Mouse (Mus musculus): Measurements from ENCODE around the gene Ctnna2.

Ctnna2 gene

GRCm38 (mm10) chr6:77425746-77426145 is 553.8 kb downstream of the Ctnna2 start:
- DNase-seq (ENCODE audit: low spot score in 2 of 2) = no peak

DNA sequence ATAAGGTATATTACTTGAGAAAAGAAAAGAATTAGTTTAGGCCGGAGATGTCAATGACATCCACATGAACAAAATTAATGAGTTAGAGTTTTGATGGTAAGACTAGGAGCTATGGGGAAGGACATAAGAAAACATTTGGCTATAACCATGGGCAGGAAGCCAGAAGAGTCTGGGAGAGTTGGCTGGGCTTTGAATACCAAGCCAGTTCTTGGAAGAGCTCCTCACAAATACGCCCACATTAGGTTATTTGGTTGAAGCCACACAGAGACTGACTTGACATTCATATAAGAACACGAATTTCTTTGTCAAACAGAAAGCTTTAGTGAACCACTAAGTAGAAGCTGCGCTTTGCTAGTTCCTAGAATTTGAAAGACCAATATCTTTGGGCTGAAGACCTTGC is 554.7 kb downstream of the Ctnna2 start:
- DNase-seq (ENCODE audit: low spot score in 2 of 2) = no peak

DNA sequence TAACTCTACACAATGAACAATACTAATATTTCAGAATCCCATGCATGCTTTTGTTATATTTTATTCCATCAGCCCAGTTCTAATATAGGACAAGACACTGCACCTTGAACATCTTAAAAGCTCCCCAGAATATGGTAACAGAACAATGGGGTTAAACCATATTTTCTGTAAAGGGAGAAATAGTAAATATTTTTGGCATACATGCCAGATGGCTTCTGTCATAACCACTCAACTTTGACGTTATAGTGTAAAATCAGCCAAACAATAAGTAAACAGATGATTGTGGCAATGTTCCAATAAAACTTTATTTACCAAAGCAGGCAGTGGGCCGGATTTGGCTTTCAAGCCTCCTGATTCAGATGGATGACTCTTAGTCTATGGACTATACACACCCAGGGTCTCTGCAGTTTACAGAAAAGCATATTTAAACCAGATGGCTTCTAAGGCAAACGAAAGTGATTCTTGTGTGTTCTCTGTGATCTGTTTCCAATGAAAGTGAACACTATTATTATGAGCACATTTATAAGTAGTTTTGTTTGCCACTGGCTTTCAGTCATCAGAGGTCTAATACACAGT is 557.8 kb downstream of the Ctnna2 start:
- no peak for DNase-seq (ENCODE audit: low spot score in 2 of 2)

DNA sequence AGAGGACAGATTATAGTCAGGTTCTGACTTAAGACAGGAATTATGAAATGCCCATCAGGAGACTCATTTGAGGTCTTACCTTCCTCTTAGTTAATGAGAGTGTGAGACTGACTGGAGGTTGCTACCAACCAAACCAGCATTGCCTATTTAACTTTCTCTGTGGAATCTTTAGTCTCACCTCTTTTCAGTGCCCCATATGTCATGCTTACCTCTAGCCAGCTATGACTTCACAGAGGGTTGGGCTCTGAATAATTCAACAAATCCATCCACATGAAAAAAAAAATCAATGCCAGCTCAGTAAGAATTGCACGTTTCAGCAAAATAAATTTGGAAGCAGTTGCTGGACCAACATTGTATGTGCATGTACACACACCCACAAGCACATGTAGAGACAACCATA is 562.5 kb downstream of the Ctnna2 start:
- no peak for DNase-seq (ENCODE audit: low spot score in 2 of 2)

GRCm38 (mm10) chr6:77413530-77413929 is 566.0 kb downstream of the Ctnna2 start:
- no peak for DNase-seq (ENCODE audit: low spot score in 2 of 2)

DNA sequence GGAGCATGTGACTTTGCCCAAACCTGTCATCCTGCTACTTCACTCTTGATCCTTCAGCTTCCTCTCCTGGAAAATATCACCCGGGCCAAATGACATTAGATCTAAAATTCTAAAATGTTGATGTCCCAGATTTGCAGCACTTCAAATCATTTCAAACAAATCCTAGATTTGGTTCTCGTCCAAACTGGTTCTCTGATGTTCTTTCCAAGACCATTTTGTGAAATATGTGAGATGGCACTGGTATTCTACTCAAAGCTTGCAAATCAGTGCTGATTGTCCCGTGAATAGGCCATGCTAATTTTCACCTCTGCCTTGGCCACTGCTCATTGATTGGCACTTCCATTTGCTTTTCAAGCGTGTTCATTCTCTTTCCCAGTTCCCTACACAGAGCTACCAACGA is 571.0 kb downstream of the Ctnna2 start:
- no peak for DNase-seq (ENCODE audit: low spot score in 2 of 2)

DNA sequence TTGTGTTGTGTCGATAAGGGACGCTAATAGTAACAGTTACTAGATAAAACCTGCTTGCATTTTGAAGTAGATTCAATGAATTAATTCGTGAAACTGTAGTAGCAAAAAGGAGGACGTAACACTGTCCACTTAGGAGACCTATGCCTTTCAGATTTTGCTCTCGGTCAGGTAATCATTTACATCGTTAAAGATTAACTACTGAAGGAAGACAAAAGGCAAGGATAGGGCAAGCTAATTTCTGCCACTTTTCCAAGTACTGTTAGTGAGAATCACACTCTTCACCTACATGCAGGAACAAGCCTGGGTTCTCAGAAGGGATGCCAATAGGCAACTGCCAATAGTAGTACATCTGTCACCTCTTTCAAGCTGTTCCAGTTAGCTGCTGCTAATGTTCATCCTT is 578.7 kb downstream of the Ctnna2 start:
- no peak for DNase-seq (ENCODE audit: low spot score in 2 of 2)

- no peak for DNase-seq (ENCODE audit: low spot score in 2 of 2)
These were observed 587.8 kb downstream of the Ctnna2 start for GRCm38 (mm10) chr6:77391663-77392062.

DNA sequence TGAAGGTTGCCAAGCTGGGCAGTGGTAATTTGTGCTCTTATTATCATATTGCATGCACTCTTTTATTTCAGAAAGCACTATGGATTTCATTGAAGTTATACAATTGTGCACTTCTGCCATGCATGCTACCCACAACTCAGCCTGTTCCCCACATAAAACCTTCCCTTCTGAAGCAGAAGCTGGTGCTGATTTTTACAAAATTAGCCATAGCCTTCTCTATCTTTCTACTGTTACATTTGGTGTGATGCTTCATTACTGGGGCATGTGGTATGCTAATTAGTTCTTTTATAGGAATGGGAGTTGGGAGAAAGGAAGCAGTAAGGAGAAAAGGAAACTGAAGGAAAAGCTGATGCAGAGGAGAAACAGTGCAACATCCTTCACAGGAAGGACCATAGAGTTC is 598.2 kb downstream of the Ctnna2 start:
- DNase-seq (ENCODE audit: low spot score in 2 of 2) = no peak

DNA sequence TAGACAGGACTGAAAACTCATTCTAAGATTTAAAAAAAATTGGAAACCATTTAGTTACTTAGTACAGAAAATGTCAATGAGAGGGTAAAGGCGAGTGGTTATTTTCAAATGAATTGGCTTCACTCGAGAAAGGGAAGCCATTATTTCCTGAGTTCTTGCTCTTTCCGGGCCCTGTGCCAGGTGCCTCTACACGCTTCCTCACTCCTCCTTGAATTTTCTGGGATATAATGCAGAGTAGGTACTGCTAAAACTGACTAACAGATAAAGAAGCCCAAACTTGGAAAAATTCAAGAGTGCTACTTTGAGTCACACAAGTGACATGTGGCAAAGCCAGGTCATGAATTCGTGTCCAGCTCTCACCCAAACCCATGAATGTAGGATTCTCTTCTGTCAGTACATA is 606.4 kb downstream of the Ctnna2 start:
- DNase-seq (ENCODE audit: low spot score in 2 of 2) = no peak

GRCm38 (mm10) chr6:77371147-77371546 is 608.4 kb downstream of the Ctnna2 start:
- DNase-seq (ENCODE audit: low spot score in 2 of 2) = no peak

DNA sequence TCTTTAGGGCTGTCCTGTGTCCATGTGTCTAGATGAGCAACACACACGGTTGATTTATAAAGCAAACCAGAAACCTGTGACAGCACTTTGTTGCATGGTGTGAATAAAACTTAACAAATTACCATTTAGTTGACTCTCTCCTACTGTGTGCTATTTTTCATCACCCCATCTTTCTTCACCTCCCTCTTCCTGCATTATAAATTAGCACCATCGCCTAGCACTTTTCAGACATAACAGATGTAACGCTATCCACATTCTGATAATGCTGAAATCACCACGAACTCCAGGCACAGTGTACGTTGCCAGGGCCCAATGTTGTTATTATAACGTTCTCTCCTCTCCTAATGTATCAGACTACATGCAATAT is 621.0 kb downstream of the Ctnna2 start:
- DNase-seq (ENCODE audit: low spot score in 2 of 2) = no peak

DNA sequence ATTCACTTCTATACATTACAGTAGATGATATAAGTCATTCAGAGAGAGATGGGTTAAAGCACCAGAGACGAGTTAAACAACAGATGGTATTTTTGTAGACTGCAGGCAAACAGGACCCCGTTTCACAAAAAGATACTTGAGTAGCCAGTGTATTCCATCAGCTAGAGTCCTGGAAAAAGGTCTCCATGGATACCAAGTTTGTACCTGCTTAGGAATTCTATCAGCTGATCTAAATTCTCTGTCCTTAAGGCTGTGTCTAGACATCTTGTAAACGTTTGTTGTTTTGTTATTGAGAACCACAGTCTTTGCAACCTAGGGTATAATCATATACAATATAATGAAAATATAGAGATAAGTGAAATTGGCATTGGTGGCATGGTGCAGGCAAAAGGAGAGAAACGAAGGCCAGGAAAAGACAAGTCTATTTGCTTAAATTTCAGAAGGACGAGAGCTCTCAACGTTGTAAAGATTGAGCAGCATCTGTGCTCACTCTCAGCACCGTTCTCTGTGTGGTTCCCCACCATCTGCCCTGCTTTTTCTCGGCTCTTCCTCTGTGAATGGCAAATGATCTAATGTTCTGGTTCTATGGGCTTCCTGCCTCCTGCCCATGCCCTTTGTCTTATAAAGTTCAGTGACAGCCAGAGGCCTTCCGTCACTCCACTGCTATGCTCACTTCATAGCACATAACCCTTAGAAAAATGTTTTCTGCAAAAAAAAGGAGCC is 621.6 kb downstream of the Ctnna2 start:
- no peak for DNase-seq (ENCODE audit: low spot score in 2 of 2)

DNA sequence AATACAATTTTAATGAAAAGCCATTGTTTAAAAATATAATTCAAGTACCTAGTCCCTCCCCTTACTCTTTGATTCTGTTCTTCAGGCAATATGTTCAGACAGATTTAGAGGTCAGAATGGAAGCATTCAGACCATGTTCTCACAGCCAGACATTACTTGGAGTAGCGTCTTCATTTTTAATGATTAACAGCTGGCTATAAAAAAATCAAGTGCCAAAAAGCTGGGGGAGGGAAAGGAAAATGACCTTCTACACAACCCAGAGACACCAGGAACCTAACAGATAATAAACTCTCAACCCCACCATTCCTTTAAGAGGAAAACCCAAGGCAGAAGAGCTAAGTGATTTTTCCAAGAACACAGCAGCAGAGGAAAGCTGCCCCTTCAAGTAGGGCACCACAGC is 624.7 kb downstream of the Ctnna2 start:
- DNase-seq (ENCODE audit: low spot score in 2 of 2) = no peak

- no peak for DNase-seq (ENCODE audit: low spot score in 2 of 2)
These were observed 635.7 kb downstream of the Ctnna2 start for GRCm38 (mm10) chr6:77343781-77344180.

GRCm38 (mm10) chr6:77335537-77335936 is 644.0 kb downstream of the Ctnna2 start:
- DNase-seq (ENCODE audit: low spot score in 2 of 2) = no peak

DNA sequence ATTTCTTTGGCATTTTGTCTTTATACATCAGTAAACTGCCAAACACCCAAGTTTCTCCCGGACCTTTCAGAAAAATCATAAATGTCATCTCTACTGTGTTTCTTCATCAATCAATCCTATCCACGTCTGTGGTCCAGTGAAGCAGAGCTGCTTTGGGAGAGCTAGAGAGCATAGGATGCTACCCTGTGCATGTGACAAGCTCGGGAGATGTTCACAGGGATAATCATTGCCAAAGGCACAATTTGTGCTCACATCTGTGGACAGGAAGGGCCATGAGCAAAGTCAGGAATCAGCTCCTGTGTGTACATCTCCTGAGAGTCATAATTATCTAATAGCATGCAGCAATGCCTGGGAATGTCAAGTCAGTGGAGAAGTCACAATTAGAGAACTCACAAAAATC is 654.8 kb downstream of the Ctnna2 start:
- DNase-seq (ENCODE audit: low spot score in 2 of 2) = no peak

GRCm38 (mm10) chr6:77324327-77324726 is 655.2 kb downstream of the Ctnna2 start:
- DNase-seq (ENCODE audit: low spot score in 2 of 2) = no peak

- DNase-seq (ENCODE audit: low spot score in 2 of 2) = no peak
These were observed 672.7 kb downstream of the Ctnna2 start for GRCm38 (mm10) chr6:77306796-77307195.

DNA sequence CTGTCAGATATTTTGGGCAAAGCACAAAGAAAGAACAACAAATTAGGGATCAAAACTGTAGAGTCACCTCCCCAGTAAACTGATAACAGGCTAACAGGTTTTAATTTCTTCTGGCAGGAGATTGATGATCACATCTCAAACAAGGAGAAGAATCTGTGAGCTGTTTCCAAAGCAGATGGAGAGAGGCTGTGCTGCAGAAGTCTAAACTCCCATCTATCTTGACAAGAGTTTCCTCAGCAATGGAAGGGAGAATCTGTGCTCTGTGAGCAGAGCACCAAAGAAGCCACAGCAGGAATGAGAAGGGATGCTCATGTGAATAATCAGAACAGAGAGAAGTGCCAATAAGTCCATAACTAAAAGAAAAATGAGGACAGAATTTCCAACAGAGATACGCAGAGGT is 678.2 kb downstream of the Ctnna2 start:
- DNase-seq (ENCODE audit: low spot score in 2 of 2) = no peak

DNA sequence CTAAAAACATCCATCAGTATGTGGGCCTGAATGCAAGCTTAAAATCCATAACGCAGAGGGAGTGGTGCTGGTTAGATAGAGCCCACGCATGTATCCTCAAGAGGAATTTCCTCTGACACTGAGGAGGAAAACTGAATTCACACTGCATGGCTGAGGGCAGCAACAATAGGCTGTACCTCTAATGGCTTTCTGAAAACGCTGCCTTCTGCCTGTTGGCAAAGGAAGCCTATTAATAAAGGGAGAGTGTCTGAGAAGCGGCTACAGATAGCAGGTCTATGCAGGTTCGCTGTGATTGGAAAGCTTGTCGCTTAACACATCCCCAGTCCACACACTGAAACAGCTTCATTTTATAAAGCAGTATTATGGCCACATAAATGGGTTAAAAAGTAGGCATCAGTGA is 688.1 kb downstream of the Ctnna2 start:
- DNase-seq (ENCODE audit: low spot score in 2 of 2) = no peak

- DNase-seq (ENCODE audit: low spot score in 2 of 2) = no peak
These were observed 691.1 kb downstream of the Ctnna2 start for GRCm38 (mm10) chr6:77288402-77288801.

DNA sequence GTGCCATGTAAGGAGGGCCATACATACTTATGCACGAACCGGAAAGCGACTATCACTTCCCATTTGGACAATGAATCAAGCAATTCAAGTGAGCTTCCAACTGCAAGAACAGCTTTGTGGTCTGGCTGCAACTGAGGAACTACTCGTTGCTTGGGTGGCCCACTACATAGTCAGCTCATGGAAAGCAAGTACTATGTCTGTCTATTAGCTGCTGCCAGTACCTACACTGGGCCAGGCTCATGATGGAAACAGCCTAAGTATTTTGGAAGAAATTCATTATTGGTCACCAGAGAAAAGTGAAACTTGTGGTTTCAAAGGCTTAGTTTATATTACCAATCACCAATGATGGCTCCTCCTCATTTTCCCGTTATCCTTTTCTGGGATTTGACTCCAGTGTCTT is 693.2 kb downstream of the Ctnna2 start:
- no peak for DNase-seq (ENCODE audit: low spot score in 2 of 2)

GRCm38 (mm10) chr6:77278794-77279193 is 700.7 kb downstream of the Ctnna2 start:
- DNase-seq (ENCODE audit: low spot score in 2 of 2) = no peak

Data from urinary bladder, postnatal 4 days (tissue).